Mouse (Mus musculus) heart, adult 2 months (tissue): Measurements from ENCODE around the gene 4930402H24Rik. TPM values are rescaled to one million over a fixed set of nuclear protein-coding genes. Genes with fewer than 3 reads are reported as not detected.

Source experiments
- DNase-seq, 2 experiments: peaks; one replicate each; pipeline ENCODE4 v3.0.0; 2021
- H3K27ac ChIP-seq: fragments of 200-600 bp; 2 replicates; pipeline ENCODE4 v1.8.1; 2022
- H3K27me3 ChIP-seq: fragments of 200-500 bp; 2 replicates; pipeline ENCODE4 v1.6.1; 2012; ENCODE audit warnings: mild to moderate bottlenecking, low read length, inconsistent platforms, mixed read lengths; ENCODE audit not compliant: control insufficient read depth, insufficient read depth
- H3K36me3 ChIP-seq: fragments of 200-500 bp; 2 replicates; pipeline ENCODE4 v1.6.1; 2012; ENCODE audit warnings: low read length, inconsistent platforms; ENCODE audit not compliant: control insufficient read depth, insufficient read depth
- H3K4me1 ChIP-seq: fragments of 200-500 bp; 2 replicates; pipeline ENCODE4 v1.6.1; 2011; ENCODE audit warnings: low read length; ENCODE audit not compliant: control insufficient read depth, insufficient read depth
- H3K4me3 ChIP-seq: fragments of 200-600 bp; 2 replicates; pipeline ENCODE4 v1.8.1; 2022
- H3K79me2 ChIP-seq: fragments of 200-500 bp; replicated peaks from 2 replicates; pipeline ENCODE4 v1.6.1; 2012; ENCODE audit warnings: mild to moderate bottlenecking, inconsistent platforms, low read length, moderate library complexity, mixed read lengths; ENCODE audit not compliant: control insufficient read depth, insufficient read depth
- H3K9ac ChIP-seq: fragments of 200-500 bp; 2 replicates; pipeline ENCODE4 v1.6.1; 2012; ENCODE audit warnings: low read depth, mild to moderate bottlenecking, control low read depth, inconsistent platforms, low read length, mixed read lengths
- CTCF ChIP-seq: fragments of 200-600 bp; IDR thresholded peaks from 2 replicates; pipeline ENCODE4 v1.8.1; 2022; ENCODE audit warnings: antibody characterized with exemption, mild to moderate bottlenecking, moderate library complexity
- EP300 ChIP-seq: fragments of 200-500 bp; IDR thresholded peaks from 2 replicates; pipeline ENCODE4 v1.6.1; 2011; ENCODE audit warnings: low read depth, low read length, control low read depth; ENCODE audit not compliant: insufficient read depth
- POLR2A ChIP-seq: fragments of 200-500 bp; IDR thresholded peaks from 2 replicates; pipeline ENCODE4 v1.6.1; 2011; ENCODE audit warnings: mild to moderate bottlenecking, low read depth, low read length, control low read depth; ENCODE audit not compliant: insufficient read depth
- WGBS: fragments of 180-500 bp; shearing (Covaris S2); methylation state at CpG from one replicate; pipeline ENCODE4 v1.1.7; 2018; 5-methylcytosine and 5-hydroxymethylcytosine counted together
- intact Hi-C: fragments of 180-260 bp; cut with DNase I; formaldehyde crosslinking; loops from one replicate; pipeline ENCODE4 v1.15.1; 2025
- polyA plus RNA-seq: library from polyadenylated mRNA; depleted of rRNA; stranded (reverse); fragments of >200 nt; gene quantifications from 2 replicates; pipeline ENCODE4 v1.2.3, GENCODE M21; 2012; rRNA removed
- total RNA-seq, 2 experiments: library from RNA; stranded (reverse); gene quantifications; 2 replicates each; pipeline ENCODE4 v1.2.3; 2021

The 4930402H24Rik gene
- total and polyA plus RNA-seq, 3 experiments = 34.2 to 52.3 (median 50.7) TPM

- Histone ChIP-seq H3K9ac (no peak overlapping the region), H3K79me2 (no peaks in the 10 kb centered on the region; the same call in none of the 2 replicates), H3K4me1 (peaks cover 13% of the 10 kb centered on the region), H3K36me3 (no peaks in the 10 kb centered on the region), H3K27ac (no peak overlapping the region), H3K27me3 (no peaks in the 10 kb centered on the region), H3K4me3 (no peak overlapping the region; the same call in 1 of the 2 replicates)
- intact Hi-C loops = loop anchor here (10.0 kb wide), 1 partner anchor 239 kb away; the partner anchor contains the start of genes Pced1a and Vps16
- WGBS = 89% methylated on average over 11 of the region's 11 CpGs
- DNase-seq = no peak
- no peak for TF ChIP-seq POLR2A
- no peak for TF ChIP-seq CTCF
- no peak for TF ChIP-seq EP300
Measured at GRCm38 (mm10) chr2:130663342-130663741, 242.9 kb downstream of the 4930402H24Rik start.

- Histone ChIP-seq H3K27me3 (no peaks in the 10 kb centered on the region), H3K4me3 (no peak overlapping the region), H3K9ac (no peak overlapping the region), H3K4me1 (peaks cover 1% of the 10 kb centered on the region; the same call in 1 of the 2 replicates), H3K27ac (no peak overlapping the region), H3K36me3 (no peaks in the 10 kb centered on the region), H3K79me2 (no peaks in the 10 kb centered on the region; the same call in 1 of the 2 replicates)
- WGBS = 95% methylated on average over 10 of the region's 10 CpGs
- TF ChIP-seq EP300 (no peak), CTCF (no peak), POLR2A (no peak)
- intact Hi-C loops = no loop called here
- no peak for DNase-seq
Measured at GRCm38 (mm10) chr2:130658530-130658929, 247.7 kb downstream of the 4930402H24Rik start.

GRCm38 (mm10) chr2:130657541-130657940, 248.7 kb downstream of the 4930402H24Rik start:
- Histone ChIP-seq H3K4me3 (no peak overlapping the region), H3K4me1 (no peaks in the 10 kb centered on the region), H3K79me2 (no peaks in the 10 kb centered on the region), H3K27me3 (no peaks in the 10 kb centered on the region), H3K36me3 (no peaks in the 10 kb centered on the region), H3K9ac (no peak overlapping the region), H3K27ac (no peak overlapping the region)
- no peak for DNase-seq
- intact Hi-C loops = no loop called here
- 88% methylated on average over 6 of the region's 6 CpGs for WGBS
- TF ChIP-seq CTCF = no peak
- no peak for TF ChIP-seq POLR2A
- no peak for TF ChIP-seq EP300

- Histone ChIP-seq H3K9ac (no peak overlapping the region), H3K4me3 (no peak overlapping the region), H3K27ac (no peak overlapping the region), H3K4me1 (no peaks in the 10 kb centered on the region), H3K27me3 (no peaks in the 10 kb centered on the region), H3K79me2 (no peaks in the 10 kb centered on the region), H3K36me3 (no peaks in the 10 kb centered on the region)
- TF ChIP-seq EP300 (no peak), POLR2A (no peak), CTCF (no peak)
- no peak for DNase-seq
- WGBS = 92% methylated on average over 9 of the region's 9 CpGs
- intact Hi-C loops = no loop called here
Measured at GRCm38 (mm10) chr2:130656536-130656935, 249.7 kb downstream of the 4930402H24Rik start.

Other genes with a start within 250 kb of the 4930402H24Rik start
- gene Ddrgk1, start 241.7 kb downstream of the 4930402H24Rik start, total RNA-seq = 10 to 100 TPM; 71.1 to 96.0 TPM
- 35.2 and 47.0 TPM in 2 replicates for gene Ddrgk1, start 241.7 kb downstream of the 4930402H24Rik start, polyA plus RNA-seq
- gene Itpa, start 238.8 kb downstream of the 4930402H24Rik start, total RNA-seq = 10 to 100 TPM; 14.9 to 16.8 TPM
- 24.0 and 31.6 TPM in 2 replicates for gene Itpa, start 238.8 kb downstream of the 4930402H24Rik start, polyA plus RNA-seq
- gene Slc4a11, start 208.9 kb downstream of the 4930402H24Rik start, total RNA-seq = under 1 TPM; 0.10 to 0.14 TPM
- gene Slc4a11, start 208.9 kb downstream of the 4930402H24Rik start, polyA plus RNA-seq = 0.37 and 0.38 TPM in 2 replicates
- 10 to 100 TPM; 23.8 to 24.0 TPM for gene Atrn, start 89 bp upstream of the 4930402H24Rik start, total RNA-seq
- gene Atrn, start 89 bp upstream of the 4930402H24Rik start, polyA plus RNA-seq = 8.2 and 16.4 TPM in 2 replicates
- gene Gfra4, start 136.7 kb upstream of the 4930402H24Rik start, total RNA-seq = 1 to 10 TPM; 7.2 to 8.4 TPM
- 21.3 TPM in 2 replicates for gene Gfra4, start 136.7 kb upstream of the 4930402H24Rik start, polyA plus RNA-seq
- gene Adam33, start 157.4 kb upstream of the 4930402H24Rik start, total RNA-seq = 1 to 10 TPM in 1 of 2 experiments, under 1 TPM in 1; 0.73 to 1.6 TPM
- 7.1 and 10.0 TPM in 2 replicates for gene Adam33, start 157.4 kb upstream of the 4930402H24Rik start, polyA plus RNA-seq
- 1 to 10 TPM; 2.1 to 2.5 TPM for gene Siglec1, start 180.4 kb upstream of the 4930402H24Rik start, total RNA-seq
- 3.1 and 3.3 TPM in 2 replicates for gene Siglec1, start 180.4 kb upstream of the 4930402H24Rik start, polyA plus RNA-seq
- gene Hspa12b, start 220.9 kb upstream of the 4930402H24Rik start, total RNA-seq = 10 to 100 TPM; 29.7 to 31.4 TPM
- 21.9 and 27.8 TPM in 2 replicates for gene Hspa12b, start 220.9 kb upstream of the 4930402H24Rik start, polyA plus RNA-seq
- gene Gm11037, start 227.1 kb upstream of the 4930402H24Rik start, total RNA-seq = not detected
- not detected in 2 replicates for gene Gm11037, start 227.1 kb upstream of the 4930402H24Rik start, polyA plus RNA-seq